Mouse (Mus musculus) thymus, postnatal 14 days (tissue): ENCODE data around the gene D030056L22Rik.

Source experiments
- DNase-seq: peaks from one replicate; pipeline ENCODE4 v3.0.0; 2021

Gene D030056L22Rik

DNA sequence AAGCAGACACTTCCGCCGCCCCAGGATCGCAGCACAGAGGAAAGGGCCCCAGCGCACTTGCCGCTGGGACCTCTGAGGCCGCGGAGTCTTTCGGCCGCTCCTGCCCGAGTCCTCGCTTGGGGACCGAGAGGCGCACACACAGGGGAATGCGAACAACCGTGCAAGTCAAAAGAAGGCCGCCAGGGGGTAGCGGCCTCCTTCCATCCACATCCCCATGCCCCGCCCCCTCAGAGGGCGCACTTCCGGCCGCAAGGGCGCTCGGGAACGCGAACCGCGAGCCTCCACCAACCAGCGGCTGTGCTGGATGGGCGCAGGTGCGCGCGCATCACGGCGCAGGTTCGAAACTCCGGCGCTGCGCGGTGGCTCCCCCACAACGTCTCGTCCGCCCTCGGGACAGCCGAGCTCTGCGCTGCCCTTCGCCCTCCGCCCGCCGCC lies at the start of gene D030056L22Rik:
D030056L22Rik (plus strand) TSS at position 328 of the 435 bp plus-strand sequence.
- DNase-seq: peak; percentile 99

DNA sequence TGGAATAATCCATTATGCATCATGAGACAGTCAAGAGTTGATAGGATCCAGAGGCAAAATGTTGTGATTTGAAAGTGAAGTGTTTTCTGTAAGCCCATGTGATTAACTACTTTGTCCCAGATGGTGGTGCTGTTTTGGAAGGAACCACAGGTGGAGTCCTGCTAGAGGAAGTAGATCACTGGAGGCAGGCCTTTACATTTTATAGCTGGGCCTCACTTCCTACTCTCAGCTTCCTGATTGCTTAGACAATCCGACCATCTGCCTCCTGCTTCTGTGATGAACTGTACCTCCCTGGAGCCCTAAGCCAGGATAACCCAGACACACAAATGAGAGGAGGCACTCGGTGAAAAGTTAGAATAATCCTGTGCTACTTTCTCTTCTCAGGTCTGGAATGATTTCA lies 49.1 kb upstream of the D030056L22Rik start:
- no peak for DNase-seq

DNA sequence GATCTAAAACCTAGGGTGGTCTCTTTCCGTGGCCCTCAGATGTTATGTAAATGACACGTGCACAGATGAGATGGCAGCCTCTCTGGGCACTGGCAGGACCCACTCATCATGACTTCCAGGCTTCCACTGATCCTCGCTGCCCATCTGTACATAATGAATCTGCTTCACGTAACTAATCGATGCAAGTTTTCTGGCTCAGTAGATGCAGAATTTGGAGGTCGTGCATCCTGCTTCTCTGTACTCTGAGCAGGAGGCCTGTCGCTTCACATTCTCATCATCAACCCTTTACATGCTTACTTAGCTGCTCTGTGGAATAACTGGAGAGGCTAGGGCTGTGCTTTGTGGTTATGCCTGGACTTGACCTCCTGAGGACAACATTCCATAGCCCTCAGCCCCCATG lies 46.0 kb upstream of the D030056L22Rik start:
- no peak for DNase-seq

DNA sequence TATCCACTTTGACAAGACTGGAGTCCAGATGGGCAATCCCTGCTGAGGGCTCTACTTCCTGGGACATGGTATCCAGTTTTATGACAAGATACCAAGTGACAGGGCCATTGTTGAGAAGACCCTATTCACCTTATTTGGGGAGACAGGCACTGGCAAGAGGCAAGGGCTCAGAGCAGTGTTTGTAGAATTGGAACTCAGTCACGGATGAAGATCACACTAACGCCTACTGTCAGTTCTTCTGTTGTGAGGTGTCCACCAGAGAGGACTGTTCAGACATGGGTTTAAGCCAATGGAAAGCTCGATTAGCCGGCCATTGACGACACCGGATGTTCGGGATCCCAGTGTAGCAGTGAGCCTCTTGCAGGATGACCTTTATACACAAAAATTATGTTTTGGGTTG lies 43.4 kb upstream of the D030056L22Rik start:
- DNase-seq: no peak

DNA sequence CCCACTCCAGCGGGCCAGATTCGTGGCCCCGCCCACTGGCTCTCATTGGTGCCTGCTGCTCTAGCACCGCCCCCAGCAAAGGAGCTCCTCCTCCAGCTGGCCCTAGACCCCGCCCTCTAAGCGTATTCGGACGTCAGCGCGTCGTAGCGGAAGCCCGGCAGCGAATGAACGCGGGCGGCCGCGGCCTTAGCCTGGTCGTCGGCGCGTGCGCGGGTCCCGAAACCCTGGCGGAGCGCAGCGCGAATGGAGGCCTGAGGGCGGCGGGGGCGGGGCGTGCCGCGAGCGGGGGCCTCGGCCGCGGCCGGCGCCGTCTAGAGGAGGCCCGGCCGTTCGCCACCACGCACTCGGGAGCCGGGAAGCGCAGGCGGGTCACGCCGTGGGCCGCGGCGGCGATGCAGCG lies 42.4 kb upstream of the D030056L22Rik start, which contains the start of gene Carnmt1:
Carnmt1 (plus strand) TSS at position 157 of the 400 bp plus-strand sequence.
- peak; percentile 99 for DNase-seq

DNA sequence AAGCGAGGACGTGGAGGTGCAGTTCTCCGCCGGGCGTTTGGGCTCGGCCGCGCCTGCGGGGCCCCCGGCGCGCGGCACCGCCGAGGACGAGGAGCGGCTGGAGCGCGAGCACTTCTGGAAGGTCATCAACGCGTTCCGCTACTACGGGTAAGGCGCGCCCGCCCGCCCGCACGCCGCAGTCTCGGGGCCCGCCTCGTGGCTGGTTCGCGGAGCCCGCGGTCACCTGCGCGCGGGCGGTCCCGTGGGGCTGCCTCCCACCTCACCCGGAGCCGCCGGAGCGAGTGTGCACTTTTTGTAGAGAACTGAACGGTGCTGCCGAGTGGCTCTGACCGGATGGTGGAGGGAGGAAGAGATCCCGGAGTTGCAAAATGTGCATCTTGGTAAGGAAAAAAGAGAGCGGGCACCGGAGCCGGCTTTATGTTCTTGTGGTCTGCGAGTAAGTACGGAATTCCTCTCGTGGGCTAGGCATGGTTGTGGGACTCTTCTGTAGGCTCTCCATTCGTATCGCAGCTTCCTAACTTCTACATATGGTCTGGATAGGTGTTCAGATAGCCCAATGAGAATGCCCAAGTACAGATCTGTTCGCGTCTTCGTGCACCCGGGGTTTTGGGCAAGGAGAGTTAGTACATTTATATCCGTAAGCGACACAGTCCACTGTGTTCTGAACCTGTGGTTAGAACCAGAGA lies 41.8 kb upstream of the D030056L22Rik start:
- peak; percentile 66 for DNase-seq

- no peak for DNase-seq
Observed at GRCm38 (mm10) chr19:18672498-18672897, 40.5 kb upstream of the D030056L22Rik start.

GRCm38 (mm10) chr19:18673116-18673515 lies 39.9 kb upstream of the D030056L22Rik start:
- DNase-seq: no peak

- DNase-seq: no peak
Observed at GRCm38 (mm10) chr19:18682142-18682541, 30.9 kb upstream of the D030056L22Rik start.

- DNase-seq: peak; percentile 65
Observed at GRCm38 (mm10) chr19:18687556-18687955, 25.4 kb upstream of the D030056L22Rik start.

DNA sequence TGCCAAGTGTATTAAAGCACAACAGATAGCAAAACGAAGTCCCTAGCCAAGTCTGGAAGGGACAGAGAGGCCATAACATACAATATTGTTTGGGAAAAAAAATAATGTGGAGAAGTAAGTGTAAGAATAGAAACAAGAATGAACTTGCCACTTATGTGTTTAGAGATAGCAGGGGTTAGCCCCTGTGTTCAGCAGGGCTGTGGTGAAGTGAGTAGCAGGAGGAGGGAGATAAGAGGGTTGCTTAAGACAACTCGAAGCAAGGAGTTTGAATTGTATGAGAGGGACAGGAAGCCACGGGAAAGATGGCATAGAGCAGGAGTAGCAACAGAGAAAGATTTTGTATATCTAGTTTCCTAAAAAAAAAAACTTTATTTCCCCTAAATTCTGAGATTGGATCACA lies 20.8 kb upstream of the D030056L22Rik start:
- DNase-seq: no peak

DNA sequence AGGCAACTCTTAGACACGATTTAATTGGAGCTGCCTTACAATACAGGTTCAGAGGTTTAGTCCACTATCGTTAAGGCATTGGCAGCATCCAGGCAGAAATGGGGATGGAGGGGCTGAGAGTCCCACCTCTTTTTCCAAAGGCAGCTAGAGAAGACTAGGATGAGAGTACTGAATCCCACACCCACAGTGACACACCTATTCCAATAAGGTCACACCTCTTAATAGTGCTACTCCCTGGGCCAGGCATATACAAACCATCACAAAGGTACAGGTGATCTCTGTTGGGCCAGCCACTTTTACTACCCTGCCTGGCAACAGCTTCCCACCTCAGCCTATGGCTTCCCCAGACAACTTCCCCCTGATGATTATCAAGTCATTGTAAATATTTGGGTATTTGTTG lies 20.2 kb upstream of the D030056L22Rik start:
- DNase-seq: no peak

DNA sequence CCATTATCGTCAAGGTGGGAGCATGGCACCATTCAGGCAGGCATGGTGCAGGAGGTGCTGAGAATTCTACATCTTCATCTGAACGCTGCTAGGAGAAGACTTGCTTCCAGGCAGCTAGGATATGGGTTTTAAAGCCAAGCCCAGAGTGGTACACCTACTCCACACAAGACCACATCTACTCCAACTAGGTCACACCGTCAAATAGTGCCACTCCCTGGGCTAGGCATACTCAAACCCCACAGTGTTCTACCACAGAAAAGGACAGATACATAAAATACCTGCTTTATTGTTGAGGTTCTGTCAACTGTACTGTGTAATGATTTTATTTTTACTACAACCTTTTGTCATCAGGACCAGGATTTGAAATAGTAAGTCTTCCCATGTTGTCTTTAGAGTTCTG lies 17.9 kb upstream of the D030056L22Rik start:
- DNase-seq: no peak

GRCm38 (mm10) chr19:18695552-18695951 lies 17.4 kb upstream of the D030056L22Rik start:
- DNase-seq: no peak

DNA sequence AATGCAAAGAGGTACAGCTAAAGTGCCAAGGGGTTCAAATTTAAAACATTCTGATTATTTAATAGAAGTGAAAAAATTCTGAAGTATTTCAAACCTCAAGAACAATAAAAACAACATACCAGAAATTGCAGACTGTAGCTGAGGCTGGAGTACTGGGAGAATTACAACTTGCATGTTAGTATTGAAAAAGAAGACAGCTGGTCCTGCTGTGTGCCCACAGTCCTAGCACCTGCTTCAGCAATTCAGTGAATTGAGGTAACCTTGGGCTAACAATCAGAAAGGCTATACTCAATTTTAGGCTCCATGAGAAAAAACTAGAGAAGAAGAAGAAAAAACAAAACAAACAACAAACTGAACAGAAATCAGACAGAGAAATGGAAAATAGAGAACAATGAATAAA lies 4.9 kb upstream of the D030056L22Rik start:
- DNase-seq: no peak

DNA sequence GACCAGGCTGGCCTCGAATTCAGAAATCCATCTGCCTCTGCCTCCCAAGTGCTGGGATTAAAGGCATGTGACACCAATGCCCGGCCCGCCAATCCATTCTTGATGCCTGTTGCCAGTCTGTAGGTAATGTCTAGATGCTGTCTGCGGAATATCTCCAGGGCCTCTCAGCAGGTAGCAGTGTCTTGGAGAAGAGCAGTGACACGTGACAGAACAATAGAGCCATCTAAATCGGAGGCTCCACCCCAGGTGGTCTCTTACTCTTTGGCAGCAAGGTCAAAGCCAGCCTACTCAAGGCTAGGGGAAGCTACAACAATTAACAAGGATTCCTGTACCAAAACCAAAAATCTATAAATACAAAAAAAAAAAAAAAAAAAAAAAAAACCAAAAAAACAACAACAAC lies 2.1 kb upstream of the D030056L22Rik start:
- no peak for DNase-seq

- no peak for DNase-seq
Observed at GRCm38 (mm10) chr19:18711589-18711988, 1.4 kb upstream of the D030056L22Rik start.

GRCm38 (mm10) chr19:18712153-18712865 lies 684 bp upstream of the D030056L22Rik start:
- DNase-seq: no peak

DNA sequence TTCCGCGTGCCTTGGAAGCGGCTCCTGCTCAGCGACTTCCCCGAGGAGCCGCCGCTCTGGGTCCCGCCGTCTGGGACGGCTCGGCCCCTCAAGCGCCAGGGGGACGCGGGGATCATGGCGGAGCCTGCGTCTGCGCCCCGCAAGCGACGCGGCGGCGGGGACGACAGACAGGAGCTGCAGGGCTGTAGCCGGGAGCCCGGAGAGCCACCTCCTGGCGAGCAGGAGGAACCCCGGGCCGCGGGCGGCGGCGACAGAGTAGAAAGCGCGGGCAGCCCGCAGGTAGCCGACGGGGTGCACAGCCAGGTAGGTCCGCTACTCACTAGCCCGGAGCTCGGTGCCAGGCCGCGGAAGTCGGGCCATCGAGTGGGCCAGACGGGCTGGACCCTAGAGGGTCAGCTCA lies 364 bp downstream of the D030056L22Rik start:
- DNase-seq: peak; percentile 73

- peak; percentile 76 for DNase-seq
Observed at GRCm38 (mm10) chr19:18716374-18716773, 3.4 kb downstream of the D030056L22Rik start.

DNA sequence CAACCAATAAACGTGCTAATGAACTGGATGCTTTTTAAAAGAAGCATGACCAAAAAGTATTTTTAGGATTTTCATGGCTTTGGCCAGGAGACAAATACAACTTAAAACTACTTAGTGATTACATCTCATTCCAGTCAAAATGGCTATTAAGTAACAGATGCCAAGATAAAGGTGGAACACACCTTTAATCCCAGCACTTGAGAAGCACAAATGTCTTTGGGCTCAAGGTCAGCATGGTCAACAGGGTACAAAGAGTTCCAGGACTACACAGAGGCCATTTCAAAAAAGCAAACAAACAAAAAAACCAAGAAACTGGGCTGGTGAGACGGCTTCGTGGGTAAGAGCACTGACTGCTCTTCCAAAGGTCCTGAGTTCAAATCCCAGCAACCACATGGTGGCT lies 7.3 kb downstream of the D030056L22Rik start:
- no peak for DNase-seq

- no peak for DNase-seq
Observed at GRCm38 (mm10) chr19:18725186-18725585, 12.2 kb downstream of the D030056L22Rik start.

- DNase-seq: no peak
Observed at GRCm38 (mm10) chr19:18730255-18730654, 17.3 kb downstream of the D030056L22Rik start.

GRCm38 (mm10) chr19:18731077-18731476 lies 18.1 kb downstream of the D030056L22Rik start:
- DNase-seq: no peak
